Mouse (Mus musculus): ENCODE data around the gene 4931406P16Rik. TPM values are rescaled to one million over a fixed set of nuclear protein-coding genes. Genes with fewer than 3 reads are reported as not detected.

The 4931406P16Rik gene
- 25.3 and 31.2 TPM in 2 replicates for polyA plus RNA-seq (2014; fragmentation: Nextera tagmentation; extraction: Ambion mirVana)

DNA sequence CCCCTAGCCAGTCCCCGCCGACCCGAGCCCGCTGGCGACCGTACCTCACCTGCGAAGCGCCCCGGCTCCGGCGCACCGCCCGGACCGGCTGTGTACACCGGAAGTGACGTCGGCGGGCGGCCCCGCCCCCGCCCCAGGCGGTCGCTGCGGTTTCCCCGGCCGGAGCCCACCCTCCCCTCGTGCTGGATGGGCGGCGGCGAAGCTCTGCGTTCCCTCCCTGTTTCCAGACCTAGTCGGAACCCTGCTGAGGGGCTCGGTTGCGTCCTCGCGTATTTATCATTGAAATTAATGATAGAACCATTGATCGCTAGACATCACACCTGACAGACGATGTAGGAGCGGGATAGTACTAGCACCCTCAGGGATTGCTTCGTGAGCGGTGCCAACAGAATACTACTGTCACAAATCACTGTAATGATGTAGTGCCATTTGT, at the start of gene 4931406P16Rik:
Gene 4931406P16Rik, minus strand, starts transcription at position 109 of the 433 bp plus-strand sequence.
- DNase-seq (ENCODE audit: low spot score) (peak; percentile 90), ATAC-seq (peak; percentile 97)

GRCm38 (mm10) chr7:34355629-34356028, 42.3 kb upstream of the 4931406P16Rik start:
- Histone ChIP-seq H3K36me3 (ENCODE audit: control insufficient read depth, insufficient read depth, low read length) (peaks cover 67% of the 10 kb centered on the region), H3K9me3 (replicated peaks; ENCODE audit: control insufficient read depth, low read length) (no peaks in the 10 kb centered on the region), H3K9ac (ENCODE audit: low read length) (no peak overlapping the region), H3K4me2 (ENCODE audit: low read length) (no peak overlapping the region), H3K27ac (ENCODE audit: low read depth, low read length) (no peak overlapping the region), H3K27me3 (replicated peaks; ENCODE audit: control insufficient read depth, insufficient read depth, low read length) (no peaks in the 10 kb centered on the region), H3K4me1 (ENCODE audit: control insufficient read depth, insufficient read depth, low read length) (no peaks in the 10 kb centered on the region), H3K4me3 (ENCODE audit: low read depth, low read length) (no peak overlapping the region)
- DNase-seq (ENCODE audit: low spot score): peak; percentile 38
- no peak for ATAC-seq
- 95% methylated on average over 4 of the region's 4 CpGs for WGBS

More for the DNA sequence above, at the start of gene 4931406P16Rik:
- Histone ChIP-seq H3K9ac (ENCODE audit: low read length) (peak within 1 kb of the TSS; percentile 93), H3K4me2 (ENCODE audit: low read length) (peak within 1 kb of the TSS; percentile 76), H3K27me3 (replicated peaks; ENCODE audit: control insufficient read depth, insufficient read depth, low read length) (no peaks in the 10 kb centered on the region), H3K36me3 (ENCODE audit: control insufficient read depth, insufficient read depth, low read length) (no peaks in the 10 kb centered on the region), H3K9me3 (replicated peaks; ENCODE audit: control insufficient read depth, low read length) (no peaks in the 10 kb centered on the region), H3K27ac (ENCODE audit: low read depth, low read length) (peak within 1 kb of the TSS; percentile 87), H3K4me1 (ENCODE audit: control insufficient read depth, insufficient read depth, low read length) (peaks cover 5% of the 10 kb centered on the region; the same call in 1 of the 2 replicates), H3K4me3 (ENCODE audit: low read depth, low read length) (peak within 1 kb of the TSS; percentile 89)
- WGBS: 1% methylated on average over 36 of the region's 41 CpGs

- Histone ChIP-seq H3K27me3 (replicated peaks; ENCODE audit: control insufficient read depth, insufficient read depth, low read length) (no peaks in the 10 kb centered on the region), H3K4me3 (ENCODE audit: low read depth, low read length) (no peak overlapping the region), H3K36me3 (ENCODE audit: control insufficient read depth, insufficient read depth, low read length) (peaks cover 84% of the 10 kb centered on the region), H3K4me2 (ENCODE audit: low read length) (no peak overlapping the region), H3K9ac (ENCODE audit: low read length) (no peak overlapping the region), H3K4me1 (ENCODE audit: control insufficient read depth, insufficient read depth, low read length) (no peaks in the 10 kb centered on the region), H3K27ac (ENCODE audit: low read depth, low read length) (no peak overlapping the region), H3K9me3 (replicated peaks; ENCODE audit: control insufficient read depth, low read length) (no peaks in the 10 kb centered on the region)
- ATAC-seq (no peak), DNase-seq (ENCODE audit: low spot score) (peak; percentile 21)
- WGBS: 90% methylated on average over 1 of the region's 1 CpGs
These were observed 38.6 kb upstream of the 4931406P16Rik start for GRCm38 (mm10) chr7:34351997-34352396.

DNA sequence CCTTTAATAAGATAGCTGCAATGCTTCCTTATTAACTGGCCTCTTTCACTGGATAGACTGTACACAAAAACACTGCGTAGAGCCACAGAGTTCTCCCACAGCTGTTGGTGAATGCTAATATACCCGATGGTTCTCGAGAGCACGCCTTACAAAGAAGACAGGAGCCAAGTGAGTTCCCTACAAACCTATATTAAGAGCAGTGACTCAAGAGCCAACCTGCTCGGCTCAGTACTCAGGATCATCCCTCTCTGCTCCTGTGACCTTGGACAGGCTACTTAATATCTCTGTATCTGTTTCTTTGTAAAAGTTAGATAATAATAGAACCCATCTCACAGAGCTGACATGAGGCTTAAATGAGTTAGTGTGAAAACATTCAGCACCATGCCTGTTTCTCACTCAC, 36.8 kb upstream of the 4931406P16Rik start:
- Histone ChIP-seq H3K36me3 (ENCODE audit: control insufficient read depth, insufficient read depth, low read length) (peaks cover 90% of the 10 kb centered on the region), H3K9me3 (replicated peaks; ENCODE audit: control insufficient read depth, low read length) (no peaks in the 10 kb centered on the region), H3K4me3 (ENCODE audit: low read depth, low read length) (no peak overlapping the region), H3K27ac (ENCODE audit: low read depth, low read length) (no peak overlapping the region), H3K9ac (ENCODE audit: low read length) (no peak overlapping the region), H3K4me1 (ENCODE audit: control insufficient read depth, insufficient read depth, low read length) (no peaks in the 10 kb centered on the region), H3K27me3 (replicated peaks; ENCODE audit: control insufficient read depth, insufficient read depth, low read length) (no peaks in the 10 kb centered on the region), H3K4me2 (ENCODE audit: low read length) (no peak overlapping the region)
- DNase-seq (ENCODE audit: low spot score): no peak
- WGBS: 94% methylated on average over 5 of the region's 5 CpGs
- no peak for ATAC-seq

DNA sequence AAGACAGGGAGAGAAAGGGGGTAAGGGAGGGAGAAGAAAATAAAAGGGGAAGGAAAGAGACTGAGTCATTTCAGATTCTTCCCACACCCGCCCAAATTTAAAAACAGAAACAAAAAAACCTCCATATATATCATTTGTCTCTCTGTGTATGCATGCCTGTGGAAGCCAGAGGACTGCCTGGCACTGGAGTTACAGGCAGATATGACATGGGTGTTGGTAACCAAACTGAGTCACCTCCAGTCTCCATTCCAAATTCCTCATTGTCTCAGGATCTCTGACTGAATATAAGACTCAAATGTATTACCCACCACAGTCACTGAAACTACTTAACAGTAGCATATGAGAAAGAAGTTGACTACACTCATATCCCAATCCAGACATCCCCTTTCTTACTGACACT, 34.7 kb upstream of the 4931406P16Rik start:
- Histone ChIP-seq H3K4me3 (ENCODE audit: low read depth, low read length) (no peak overlapping the region), H3K4me2 (ENCODE audit: low read length) (no peak overlapping the region), H3K4me1 (ENCODE audit: control insufficient read depth, insufficient read depth, low read length) (no peaks in the 10 kb centered on the region), H3K9ac (ENCODE audit: low read length) (no peak overlapping the region), H3K9me3 (replicated peaks; ENCODE audit: control insufficient read depth, low read length) (no peaks in the 10 kb centered on the region), H3K27ac (ENCODE audit: low read depth, low read length) (no peak overlapping the region), H3K36me3 (ENCODE audit: control insufficient read depth, insufficient read depth, low read length) (peaks cover 88% of the 10 kb centered on the region), H3K27me3 (replicated peaks; ENCODE audit: control insufficient read depth, insufficient read depth, low read length) (no peaks in the 10 kb centered on the region)
- ATAC-seq (no peak), DNase-seq (ENCODE audit: low spot score) (no peak)
- 91% methylated on average over 1 of the region's 1 CpGs for WGBS

DNA sequence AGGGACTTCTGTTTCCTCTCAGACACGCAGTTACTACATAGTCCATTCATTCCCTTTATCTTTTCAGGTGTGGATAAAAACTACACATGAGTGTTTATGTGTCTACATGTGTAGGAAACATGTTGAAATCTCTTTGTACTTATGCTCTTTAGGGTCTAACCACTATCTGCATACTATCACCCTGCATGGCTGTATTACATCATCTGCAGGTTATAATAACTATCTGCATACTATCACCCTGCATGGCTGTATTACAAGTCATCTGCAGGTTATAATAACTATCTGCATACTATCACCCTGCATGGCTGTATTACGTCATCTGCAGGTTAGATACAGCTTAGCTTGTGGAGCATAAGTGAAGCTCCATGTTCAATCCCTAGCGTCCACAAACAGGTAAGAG, 33.7 kb upstream of the 4931406P16Rik start:
- WGBS: 95% methylated on average over 3 of the region's 3 CpGs
- Histone ChIP-seq H3K9me3 (replicated peaks; ENCODE audit: control insufficient read depth, low read length) (no peaks in the 10 kb centered on the region), H3K4me2 (ENCODE audit: low read length) (no peak overlapping the region), H3K9ac (ENCODE audit: low read length) (no peak overlapping the region), H3K36me3 (ENCODE audit: control insufficient read depth, insufficient read depth, low read length) (peaks cover 86% of the 10 kb centered on the region), H3K27ac (ENCODE audit: low read depth, low read length) (no peak overlapping the region), H3K27me3 (replicated peaks; ENCODE audit: control insufficient read depth, insufficient read depth, low read length) (no peaks in the 10 kb centered on the region), H3K4me3 (ENCODE audit: low read depth, low read length) (no peak overlapping the region), H3K4me1 (ENCODE audit: control insufficient read depth, insufficient read depth, low read length) (no peaks in the 10 kb centered on the region)
- ATAC-seq (no peak), DNase-seq (ENCODE audit: low spot score) (no peak)

- no peak for ATAC-seq
- Histone ChIP-seq H3K4me2 (ENCODE audit: low read length) (no peak overlapping the region), H3K27me3 (replicated peaks; ENCODE audit: control insufficient read depth, insufficient read depth, low read length) (no peaks in the 10 kb centered on the region), H3K9me3 (replicated peaks; ENCODE audit: control insufficient read depth, low read length) (no peaks in the 10 kb centered on the region), H3K27ac (ENCODE audit: low read depth, low read length) (no peak overlapping the region), H3K36me3 (ENCODE audit: control insufficient read depth, insufficient read depth, low read length) (peaks cover 86% of the 10 kb centered on the region), H3K4me1 (ENCODE audit: control insufficient read depth, insufficient read depth, low read length) (no peaks in the 10 kb centered on the region), H3K4me3 (ENCODE audit: low read depth, low read length) (no peak overlapping the region), H3K9ac (ENCODE audit: low read length) (no peak overlapping the region)
- DNase-seq (ENCODE audit: low spot score): no peak
- WGBS: 90% methylated on average over 4 of the region's 4 CpGs
These were observed 33.2 kb upstream of the 4931406P16Rik start for GRCm38 (mm10) chr7:34346505-34346904.

- no peak for ATAC-seq
These were observed 28.9 kb upstream of the 4931406P16Rik start for GRCm38 (mm10) chr7:34342040-34342793.

GRCm38 (mm10) chr7:34340841-34341240, 27.5 kb upstream of the 4931406P16Rik start:
- no peak for ATAC-seq
- WGBS: 95% methylated on average over 5 of the region's 5 CpGs
- no peak for DNase-seq (ENCODE audit: low spot score)
- no peaks in the 10 kb centered on the region for H3K27me3 ChIP-seq (replicated peaks; ENCODE audit: control insufficient read depth, insufficient read depth, low read length)
- no peak overlapping the region for H3K4me2 ChIP-seq (ENCODE audit: low read length)
- H3K36me3 ChIP-seq (ENCODE audit: control insufficient read depth, insufficient read depth, low read length): peaks cover 43% of the 10 kb centered on the region
- H3K9me3 ChIP-seq (replicated peaks; ENCODE audit: control insufficient read depth, low read length): no peaks in the 10 kb centered on the region
- H3K9ac ChIP-seq (ENCODE audit: low read length): no peak overlapping the region
- no peak overlapping the region for H3K4me3 ChIP-seq (ENCODE audit: low read depth, low read length)
- no peaks in the 10 kb centered on the region for H3K4me1 ChIP-seq (ENCODE audit: control insufficient read depth, insufficient read depth, low read length)
- no peak overlapping the region for H3K27ac ChIP-seq (ENCODE audit: low read depth, low read length)

More at GRCm38 (mm10) chr7:34342040-34342793, 28.9 kb upstream of the 4931406P16Rik start:
- Histone ChIP-seq H3K4me3 (ENCODE audit: low read depth, low read length) (no peak overlapping the region), H3K9ac (ENCODE audit: low read length) (no peak overlapping the region), H3K9me3 (replicated peaks; ENCODE audit: control insufficient read depth, low read length) (no peaks in the 10 kb centered on the region), H3K4me1 (ENCODE audit: control insufficient read depth, insufficient read depth, low read length) (no peaks in the 10 kb centered on the region), H3K36me3 (ENCODE audit: control insufficient read depth, insufficient read depth, low read length) (peaks cover 53% of the 10 kb centered on the region), H3K27ac (ENCODE audit: low read depth, low read length) (no peak overlapping the region), H3K4me2 (ENCODE audit: low read length) (no peak overlapping the region), H3K27me3 (replicated peaks; ENCODE audit: control insufficient read depth, insufficient read depth, low read length) (no peaks in the 10 kb centered on the region)
- no peak for DNase-seq (ENCODE audit: low spot score)
- WGBS: 90% methylated on average over 10 of the region's 10 CpGs
